Mouse (Mus musculus) heart, embryonic 16.5 days (tissue): Measurements from ENCODE around the gene Acsm5. TPM values are rescaled to one million over a fixed set of nuclear protein-coding genes. Genes with fewer than 3 reads are reported as not detected.

ENCODE experiments used
- ATAC-seq: fragments of 200-750 bp; cut with Nextera tagmentation; replicated peaks from 2 replicates; pipeline ENCODE4 v1.8.0; 2017; ENCODE audit warnings: moderate number of reproducible peaks; ENCODE audit not compliant: insufficient read depth, low FRiP score; ENCODE audit errors: extremely low read depth
- H3K27ac ChIP-seq: fragments of 300-500 bp; sonication (generic); 2 replicates; pipeline ENCODE4 v1.5.1; 2014; ENCODE audit warnings: mild to moderate bottlenecking, low read length, control low read depth, moderate library complexity
- H3K27me3 ChIP-seq: fragments of 300-500 bp; sonication (generic); 2 replicates; pipeline ENCODE4 v1.6.1; 2014; ENCODE audit warnings: low read length, mixed read lengths; ENCODE audit not compliant: control insufficient read depth, insufficient read depth
- H3K36me3 ChIP-seq: fragments of 300-500 bp; sonication (generic); 2 replicates; pipeline ENCODE4 v1.6.1; 2014; ENCODE audit not compliant: control insufficient read depth, insufficient read depth
- H3K4me1 ChIP-seq: fragments of 300-500 bp; sonication (generic); 2 replicates; pipeline ENCODE4 v1.6.1; 2014; ENCODE audit warnings: low read length, mixed read lengths; ENCODE audit not compliant: control insufficient read depth, insufficient read depth
- H3K4me2 ChIP-seq: fragments of 300-500 bp; sonication (generic); 2 replicates; pipeline ENCODE4 v1.6.1; 2014; ENCODE audit warnings: low read depth, mild to moderate bottlenecking, control low read depth, low read length
- H3K4me3 ChIP-seq: fragments of 300-500 bp; sonication (generic); 2 replicates; pipeline ENCODE4 v1.5.1; 2014; ENCODE audit warnings: mild to moderate bottlenecking, control low read depth, low read length
- H3K9ac ChIP-seq: fragments of 300-500 bp; sonication (generic); 2 replicates; pipeline ENCODE4 v1.6.1; 2014; ENCODE audit warnings: low read length, control low read depth
- H3K9me3 ChIP-seq: fragments of 300-500 bp; sonication (generic); replicated peaks from 2 replicates; pipeline ENCODE4 v1.6.1; 2016; ENCODE audit warnings: low read length; ENCODE audit not compliant: control insufficient read depth
- WGBS: fragments of 180-500 bp; shearing (Covaris S2); extraction: QIAGEN DNeasy Blood & Tissue Kit; methylation state at CpG from one replicate; pipeline ENCODE4 v1.1.7; 2014; 5-methylcytosine and 5-hydroxymethylcytosine counted together
- polyA plus RNA-seq: library from polyadenylated mRNA; unstranded; fragments of >200 nt; fragmentation: Nextera tagmentation; extraction: Ambion mirVana; gene quantifications from 2 replicates; pipeline ENCODE4 v1.2.1, GENCODE M21; 2015

The Acsm5 gene
- polyA plus RNA-seq, 1 experiment from 2014 or later: not detected

DNA sequence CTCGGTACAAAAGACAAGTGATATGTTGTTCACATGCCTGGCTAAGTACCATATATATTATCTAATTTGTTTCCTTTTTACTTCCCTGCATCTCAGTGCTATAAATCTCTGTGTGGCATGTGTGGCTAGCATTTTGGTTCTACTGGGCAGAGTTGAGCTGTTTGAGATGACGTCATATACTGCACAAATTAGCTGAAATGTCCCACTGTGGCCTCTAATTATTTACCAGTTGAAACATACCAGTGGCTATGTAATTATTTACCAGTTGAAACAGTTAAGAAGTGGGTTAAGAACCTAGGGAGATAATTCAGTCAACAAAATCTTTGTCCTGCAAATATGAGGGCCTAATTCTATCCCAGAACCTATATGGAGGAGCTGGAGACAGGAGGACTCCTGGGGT is 8.3 kb downstream of the Acsm5 start:
- no peaks in the 10 kb centered on the region for H3K4me1 ChIP-seq
- no peak overlapping the region for H3K27ac ChIP-seq
- H3K9me3 ChIP-seq: no peaks in the 10 kb centered on the region
- WGBS: 57% methylated on average over 2 of the region's 2 CpGs
- H3K27me3 ChIP-seq: no peaks in the 10 kb centered on the region
- H3K36me3 ChIP-seq: no peaks in the 10 kb centered on the region
- no peak overlapping the region for H3K4me2 ChIP-seq
- H3K9ac ChIP-seq: no peak overlapping the region
- H3K4me3 ChIP-seq: no peak overlapping the region
- no peak for ATAC-seq

DNA sequence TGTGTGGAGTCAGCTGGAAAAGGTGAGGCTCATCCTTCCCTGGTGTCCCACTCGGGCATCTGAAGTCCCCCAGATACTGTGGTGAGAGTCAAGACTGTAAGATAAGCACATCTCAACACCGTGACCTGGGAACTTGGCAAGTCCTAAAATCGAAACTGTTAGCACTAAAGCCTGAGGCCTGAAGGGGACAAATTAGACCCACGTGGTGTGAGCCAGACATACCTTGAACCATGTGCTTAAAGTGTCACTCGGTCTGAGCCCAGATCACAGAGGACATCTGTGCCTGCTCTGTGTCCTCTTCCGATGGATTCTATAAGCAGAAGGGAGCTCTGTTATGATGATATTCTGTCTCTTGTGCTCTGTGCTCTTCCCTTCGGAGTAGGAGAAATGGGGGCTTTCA is 9.4 kb downstream of the Acsm5 start:
- whole genome bisulfite sequencing: 59% methylated on average over 7 of the region's 7 CpGs
- Histone ChIP-seq H3K9me3 (no peaks in the 10 kb centered on the region), H3K36me3 (no peaks in the 10 kb centered on the region), H3K27ac (no peak overlapping the region), H3K27me3 (no peaks in the 10 kb centered on the region), H3K4me1 (no peaks in the 10 kb centered on the region), H3K4me3 (no peak overlapping the region), H3K4me2 (no peak overlapping the region), H3K9ac (no peak overlapping the region)
- no peak for ATAC-seq

DNA sequence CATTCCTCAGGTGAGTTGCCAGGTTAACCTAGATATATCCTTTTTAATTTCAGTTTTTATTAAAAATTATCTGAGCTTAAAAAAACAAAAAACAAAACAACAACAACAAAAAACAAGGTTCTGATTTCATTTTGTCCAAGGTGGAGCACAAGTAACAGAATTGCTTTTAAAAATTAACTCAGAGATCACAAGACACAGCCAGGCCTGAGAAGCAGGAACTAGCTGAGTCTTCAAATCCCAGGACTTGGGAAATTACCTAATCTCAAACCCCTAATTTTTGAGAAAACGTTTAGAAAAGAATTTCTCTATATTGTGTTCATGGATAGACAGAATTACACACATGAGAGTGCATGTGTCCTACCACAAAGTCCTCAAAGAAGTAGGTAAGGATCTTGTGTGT is 13.7 kb downstream of the Acsm5 start:
- Histone ChIP-seq H3K4me3 (no peak overlapping the region), H3K9ac (no peak overlapping the region), H3K27me3 (no peaks in the 10 kb centered on the region), H3K4me2 (no peak overlapping the region), H3K36me3 (no peaks in the 10 kb centered on the region), H3K4me1 (no peaks in the 10 kb centered on the region), H3K27ac (no peak overlapping the region), H3K9me3 (no peaks in the 10 kb centered on the region)
- 37% methylated on average over 1 of the region's 1 CpGs for WGBS
- no peak for ATAC-seq

DNA sequence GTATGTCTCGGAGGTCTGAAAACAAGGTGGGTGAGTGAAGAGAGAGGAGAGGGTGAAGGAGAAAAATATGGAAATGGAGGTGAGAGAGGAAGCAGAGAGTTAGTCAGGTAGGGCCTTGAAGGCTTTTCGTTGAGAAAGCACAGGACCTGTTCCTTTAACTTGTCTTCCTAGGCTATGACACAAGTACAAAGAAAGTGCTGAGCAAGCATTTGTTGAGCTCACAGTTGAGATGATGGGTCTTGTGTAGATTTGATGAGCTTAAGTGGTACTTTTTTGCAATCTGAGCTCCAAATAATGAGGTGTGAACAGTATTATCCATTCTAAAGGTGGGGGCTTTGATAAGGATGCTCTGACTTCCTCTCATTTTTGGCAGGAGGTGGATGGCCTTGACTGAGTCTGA is 15.1 kb downstream of the Acsm5 start:
- Histone ChIP-seq H3K9ac (no peak overlapping the region), H3K4me2 (no peak overlapping the region), H3K4me1 (no peaks in the 10 kb centered on the region), H3K9me3 (no peaks in the 10 kb centered on the region), H3K27me3 (no peaks in the 10 kb centered on the region), H3K36me3 (no peaks in the 10 kb centered on the region), H3K27ac (no peak overlapping the region), H3K4me3 (no peak overlapping the region)
- WGBS: 60% methylated on average over 2 of the region's 2 CpGs
- ATAC-seq: no peak

DNA sequence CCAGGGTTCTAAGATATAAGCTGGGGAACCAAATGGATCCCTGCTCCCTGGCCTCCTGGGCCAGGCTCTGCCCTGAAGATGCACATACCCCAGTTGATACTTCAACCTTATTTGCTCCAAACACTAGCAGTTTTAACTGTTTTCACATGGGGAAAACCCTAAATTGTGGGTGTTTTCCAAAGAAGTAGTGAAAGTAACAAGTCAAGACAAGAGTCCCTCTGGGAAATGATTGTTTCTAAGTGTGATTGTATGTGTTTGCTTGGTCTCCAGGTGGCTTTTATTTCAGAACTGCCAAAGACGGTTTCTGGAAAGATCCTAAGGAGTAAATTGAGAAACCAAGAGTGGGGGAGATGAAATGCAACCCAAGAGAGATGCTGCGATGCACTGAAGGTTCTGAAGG is 23.2 kb downstream of the Acsm5 start:
- H3K27ac ChIP-seq: no peak overlapping the region
- H3K36me3 ChIP-seq: no peaks in the 10 kb centered on the region
- H3K4me3 ChIP-seq: no peak overlapping the region
- no peak for ATAC-seq
- no peaks in the 10 kb centered on the region for H3K4me1 ChIP-seq
- no peaks in the 10 kb centered on the region for H3K27me3 ChIP-seq
- H3K4me2 ChIP-seq: no peak overlapping the region
- WGBS: 64% methylated on average over 2 of the region's 2 CpGs
- H3K9me3 ChIP-seq: no peaks in the 10 kb centered on the region
- H3K9ac ChIP-seq: no peak overlapping the region

DNA sequence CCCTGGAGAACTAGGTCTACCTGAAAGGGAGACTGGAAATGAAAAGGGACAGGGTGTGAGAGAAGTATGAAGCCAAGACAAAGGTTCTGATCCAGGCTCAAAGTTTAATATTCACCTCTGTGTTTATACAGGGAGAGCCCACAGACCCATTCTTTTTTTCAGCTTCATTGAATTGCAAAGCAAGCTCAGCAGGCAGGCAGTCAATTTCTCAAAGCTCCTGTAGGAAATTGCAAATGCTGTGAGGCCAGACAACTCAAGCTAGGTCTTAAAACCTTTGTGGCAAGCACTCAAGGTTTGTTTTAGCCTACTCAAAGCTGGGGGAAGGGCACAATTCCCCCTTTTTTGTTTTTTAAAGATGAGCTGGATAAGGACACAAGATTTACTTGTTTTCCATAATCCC is 26.3 kb downstream of the Acsm5 start:
- ATAC-seq: no peak
- Histone ChIP-seq H3K9me3 (no peaks in the 10 kb centered on the region), H3K9ac (no peak overlapping the region), H3K4me1 (no peaks in the 10 kb centered on the region), H3K4me2 (no peak overlapping the region), H3K4me3 (no peak overlapping the region), H3K27me3 (no peaks in the 10 kb centered on the region), H3K27ac (no peak overlapping the region), H3K36me3 (no peaks in the 10 kb centered on the region)

DNA sequence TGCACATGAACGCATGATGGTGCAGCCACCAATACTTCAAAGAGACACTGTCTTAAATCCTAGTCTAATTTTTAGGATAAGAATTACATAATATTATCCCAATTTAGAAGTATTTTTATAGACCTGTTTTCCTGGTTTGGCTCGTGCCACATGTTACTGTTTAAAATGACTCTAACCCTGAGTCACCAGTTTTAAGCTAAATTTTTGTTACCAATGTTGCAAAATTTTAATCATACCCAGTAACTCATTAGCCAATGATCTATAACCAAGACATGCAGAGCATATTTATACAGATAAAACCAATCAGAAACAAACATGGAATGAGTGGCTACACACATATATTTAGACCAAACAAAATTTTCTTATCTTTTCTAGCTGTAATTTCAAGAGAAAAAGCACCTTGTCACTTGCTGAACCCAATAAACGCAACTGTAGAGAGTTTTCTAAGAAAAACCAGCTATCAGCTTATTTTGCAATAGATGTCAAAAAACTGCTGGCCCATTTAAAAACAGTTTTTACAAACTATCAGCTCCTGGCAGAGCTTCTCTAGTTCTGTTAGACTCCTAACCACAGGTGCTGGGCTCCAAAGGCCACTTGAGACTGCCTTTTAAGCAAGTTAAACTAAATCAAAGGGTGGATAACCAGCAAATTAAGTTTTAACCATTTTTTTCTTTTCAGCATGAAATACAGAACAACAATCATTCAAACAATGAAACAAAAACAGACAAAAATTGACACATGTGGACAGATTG is 31.4 kb downstream of the Acsm5 start:
- no peaks in the 10 kb centered on the region for H3K27me3 ChIP-seq
- no peaks in the 10 kb centered on the region for H3K36me3 ChIP-seq
- no peak overlapping the region for H3K4me3 ChIP-seq
- no peak for ATAC-seq
- 80% methylated on average over 3 of the region's 3 CpGs for WGBS
- no peaks in the 10 kb centered on the region for H3K4me1 ChIP-seq
- H3K9me3 ChIP-seq: no peaks in the 10 kb centered on the region
- H3K9ac ChIP-seq: no peak overlapping the region
- H3K27ac ChIP-seq: no peak overlapping the region
- no peak overlapping the region for H3K4me2 ChIP-seq

DNA sequence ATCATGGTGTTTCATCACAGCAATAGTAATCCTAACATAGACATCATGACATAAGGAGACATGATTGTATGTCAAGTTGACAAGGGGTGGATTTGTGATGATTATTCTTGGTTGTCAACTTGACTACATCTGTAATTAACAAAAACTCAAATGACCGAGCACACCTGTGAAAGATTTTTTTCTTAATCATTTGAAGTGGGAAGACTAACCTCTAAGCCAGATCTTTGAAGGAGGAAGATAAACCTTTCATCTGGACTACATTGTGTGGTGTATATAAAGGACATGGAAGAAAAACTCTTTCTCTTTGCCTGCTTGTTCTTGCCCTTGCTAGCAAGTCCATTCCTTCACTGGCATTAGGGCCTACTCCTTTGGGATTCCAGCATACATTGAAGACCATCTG is 34.8 kb downstream of the Acsm5 start, which contains the start of gene Acsm2:
TSS of gene Acsm2 (plus strand) at position 301 of the 400 bp plus-strand sequence.
- 71% methylated on average over 1 of the region's 1 CpGs for WGBS
- no peaks in the 10 kb centered on the region for H3K27me3 ChIP-seq
- H3K27ac ChIP-seq: no peak within 1 kb of the TSS
- no peak for ATAC-seq
- no peak within 1 kb of the TSS for H3K4me3 ChIP-seq
- no peak within 1 kb of the TSS for H3K9ac ChIP-seq
- no peak within 1 kb of the TSS for H3K4me2 ChIP-seq
- H3K36me3 ChIP-seq: no peaks in the 10 kb centered on the region
- H3K9me3 ChIP-seq: no peaks in the 10 kb centered on the region
- no peaks in the 10 kb centered on the region for H3K4me1 ChIP-seq

DNA sequence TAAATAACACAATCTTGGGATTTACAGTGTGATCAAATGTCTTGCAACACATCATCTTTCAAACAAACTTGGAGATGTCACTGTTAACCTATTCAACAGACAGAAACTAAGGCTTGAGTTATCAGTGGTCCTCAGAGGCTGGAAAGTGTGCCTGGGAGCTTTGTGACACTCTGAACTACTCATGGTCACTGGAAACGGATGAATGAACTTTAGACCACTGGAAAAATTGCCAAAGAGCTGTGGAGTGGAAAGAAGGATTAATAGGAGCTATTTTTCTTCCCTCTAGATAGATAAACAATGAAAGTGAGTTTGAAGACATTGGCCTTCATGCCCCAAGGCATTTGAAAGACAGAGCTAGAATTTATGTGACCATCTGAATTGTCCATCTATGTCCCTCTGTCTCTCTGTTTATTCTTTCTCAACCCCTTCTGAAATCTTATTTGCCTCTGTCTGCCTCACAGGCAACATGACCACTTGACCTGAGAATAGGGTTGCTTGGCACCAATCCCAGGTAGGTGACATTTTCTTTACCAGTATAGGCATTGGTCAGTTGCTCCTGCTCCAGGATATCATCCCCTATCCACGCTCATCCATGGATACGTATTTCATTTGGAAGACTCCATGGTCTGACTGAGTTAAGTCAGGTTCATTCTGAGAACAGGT is 40.7 kb downstream of the Acsm5 start:
- H3K27me3 ChIP-seq: no peaks in the 10 kb centered on the region
- no peaks in the 10 kb centered on the region for H3K36me3 ChIP-seq
- H3K4me1 ChIP-seq: no peaks in the 10 kb centered on the region
- ATAC-seq: no peak
- no peak overlapping the region for H3K4me3 ChIP-seq
- H3K4me2 ChIP-seq: no peak overlapping the region
- H3K9ac ChIP-seq: no peak overlapping the region
- WGBS: 72% methylated on average over 3 of the region's 3 CpGs
- no peaks in the 10 kb centered on the region for H3K9me3 ChIP-seq
- no peak overlapping the region for H3K27ac ChIP-seq
